Mouse (Mus musculus) layer of hippocampus, adult 9-11 months (tissue): Measurements from ENCODE around the gene Slc10a3.
"Not testable (repeated sequence)": the region's sequence is repeated elsewhere in the genome, so short reads cannot be mapped to it uniquely, and the experiment has no call there.

Experiments
- DNase-seq: peaks from one replicate; pipeline ENCODE4 v3.0.0; 2022

Slc10a3 gene

DNA sequence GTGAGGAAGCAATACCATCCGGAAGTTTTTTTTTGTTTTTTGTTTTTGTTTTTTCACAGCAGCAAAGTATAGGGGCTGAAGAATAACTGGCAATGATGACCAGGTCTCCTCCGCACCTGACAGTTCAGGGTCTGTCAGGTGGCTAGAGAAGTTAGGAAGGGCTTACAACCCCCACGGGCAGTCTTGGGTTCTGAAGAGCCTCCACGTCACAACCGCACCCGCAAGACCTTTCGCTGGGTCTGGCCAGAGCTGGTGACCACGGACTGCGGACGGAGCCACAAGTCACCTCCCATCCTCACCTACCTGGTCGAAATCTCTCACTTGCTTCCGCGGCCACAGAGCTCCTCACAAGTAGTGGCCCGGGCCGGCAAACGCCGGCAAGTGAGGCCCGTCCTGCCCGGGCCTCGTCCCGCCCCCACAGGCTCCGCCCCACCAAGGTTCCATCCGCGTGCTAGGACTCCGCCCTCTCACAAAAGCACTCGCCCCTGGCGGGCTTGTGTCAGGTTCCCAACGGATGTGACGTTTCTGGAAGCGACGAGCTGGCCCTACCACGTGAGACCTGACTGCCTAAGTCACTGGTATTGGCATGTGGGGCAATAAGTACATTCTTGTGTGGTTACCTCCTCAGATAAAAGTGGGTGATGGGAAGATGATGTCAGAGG lies at the start of gene Slc10a3, which contains the start of gene Ubl4a:
Gene Slc10a3 (minus strand): TSS at position 462 of the 662 bp plus-strand sequence.
Gene Ubl4a (minus strand): TSS at position 331 of the 662 bp plus-strand sequence.
- DNase-seq = peak; percentile 88

GRCm38 (mm10) chrX:74413377-74413776 lies 40.2 kb upstream of the Slc10a3 start:
- peak; percentile 63 for DNase-seq

DNA sequence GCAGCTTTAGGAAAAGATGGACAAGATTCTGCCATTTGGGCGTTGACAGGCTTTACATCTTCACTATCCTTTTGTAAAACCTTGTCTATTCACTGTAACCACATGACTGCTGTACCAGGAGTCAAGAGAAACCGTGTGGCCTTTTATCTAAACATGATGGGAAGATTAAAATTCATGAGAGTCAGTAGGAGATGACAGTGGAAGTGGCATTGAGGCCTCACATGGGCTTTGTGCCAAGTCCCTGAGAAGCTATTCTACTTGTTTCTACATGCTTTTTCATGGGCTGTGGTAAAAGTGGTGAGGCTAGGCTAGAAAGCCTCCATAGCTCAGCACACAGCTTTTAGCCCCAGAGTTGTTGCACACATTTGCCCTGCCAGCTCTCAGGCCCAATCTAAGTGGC lies 35.2 kb upstream of the Slc10a3 start:
- DNase-seq = no peak

GRCm38 (mm10) chrX:74400136-74400535 lies 27.0 kb upstream of the Slc10a3 start:
- DNase-seq = no peak

DNA sequence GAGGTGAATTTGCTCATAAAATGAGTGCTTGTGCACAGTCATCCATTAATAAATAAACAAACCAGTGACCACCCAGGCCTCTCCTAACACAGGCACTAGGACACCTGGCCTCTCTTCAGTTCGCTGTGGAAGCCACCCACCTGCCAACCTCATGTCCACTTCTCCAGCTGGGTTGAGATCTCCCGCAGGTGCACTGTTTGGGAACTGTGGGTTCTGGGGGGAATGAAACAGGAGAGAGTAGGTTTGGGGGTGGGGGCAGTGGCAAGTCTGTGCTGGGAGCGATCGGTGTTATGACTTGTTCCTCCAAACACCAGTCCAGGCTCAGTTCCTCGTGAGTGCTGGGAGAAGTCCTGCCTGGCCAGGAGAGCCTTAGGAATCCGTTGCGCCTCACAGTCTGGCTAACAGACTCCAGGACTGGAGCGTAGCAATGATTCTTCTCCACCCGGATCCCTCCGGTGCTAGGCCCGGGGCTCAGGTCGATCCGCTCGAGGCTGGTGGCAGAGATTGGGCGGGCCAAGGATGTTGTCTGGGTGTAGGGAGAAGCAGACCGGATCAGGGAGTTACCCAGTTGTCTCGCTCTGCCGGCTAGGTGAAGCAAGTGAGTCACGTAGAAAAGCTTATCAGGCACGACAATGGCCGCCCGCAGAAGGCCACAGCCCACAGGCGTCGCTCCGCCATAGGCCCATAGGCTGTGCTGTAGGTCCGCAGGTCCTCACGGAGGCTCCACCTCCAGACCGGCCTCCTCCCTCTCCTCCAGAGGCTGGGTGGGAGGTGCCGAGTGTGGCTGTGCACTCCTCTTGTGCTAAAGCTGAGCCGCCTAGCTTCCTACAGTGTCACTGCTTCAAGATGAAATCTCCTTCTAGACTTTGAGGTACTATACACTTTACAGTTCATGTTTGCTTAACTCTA lies 19.6 kb upstream of the Slc10a3 start, which contains the start of the genes Fam3a and Ikbkg:
Gene Fam3a (minus strand): TSS at position 738 of the 909 bp plus-strand sequence.
Gene Ikbkg (plus strand): TSS at position 756 of the 909 bp plus-strand sequence.
- peak; percentile 89 for DNase-seq

DNA sequence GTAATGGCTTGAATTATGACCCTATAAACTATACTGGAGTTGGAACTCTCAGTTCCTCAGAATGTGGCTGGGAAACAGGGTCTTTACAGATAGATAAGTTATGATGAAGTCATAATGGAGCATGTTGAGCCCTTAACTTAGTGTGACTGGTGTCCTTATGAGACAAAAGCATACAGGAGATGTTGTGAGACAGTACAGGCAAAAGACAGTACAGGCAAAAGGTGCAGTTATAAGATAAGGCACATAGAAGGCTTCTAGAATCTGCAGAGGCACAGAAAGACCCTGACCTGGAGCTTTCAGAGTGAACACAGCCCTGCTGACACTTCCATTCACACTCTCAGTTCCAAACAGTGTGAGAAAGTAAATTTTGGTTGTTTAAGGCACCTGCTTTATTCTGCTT lies 15.0 kb upstream of the Slc10a3 start:
- no peak for DNase-seq

GRCm38 (mm10) chrX:74384451-74384850 lies 11.3 kb upstream of the Slc10a3 start:
- no peak for DNase-seq

GRCm38 (mm10) chrX:74368209-74368909 lies 4.8 kb downstream of the Slc10a3 start:
- peak; percentile 45 for DNase-seq

GRCm38 (mm10) chrX:74367512-74367911 lies 5.6 kb downstream of the Slc10a3 start:
- no peak for DNase-seq

GRCm38 (mm10) chrX:74359171-74359570 lies 14.0 kb downstream of the Slc10a3 start:
- DNase-seq = no peak

DNA sequence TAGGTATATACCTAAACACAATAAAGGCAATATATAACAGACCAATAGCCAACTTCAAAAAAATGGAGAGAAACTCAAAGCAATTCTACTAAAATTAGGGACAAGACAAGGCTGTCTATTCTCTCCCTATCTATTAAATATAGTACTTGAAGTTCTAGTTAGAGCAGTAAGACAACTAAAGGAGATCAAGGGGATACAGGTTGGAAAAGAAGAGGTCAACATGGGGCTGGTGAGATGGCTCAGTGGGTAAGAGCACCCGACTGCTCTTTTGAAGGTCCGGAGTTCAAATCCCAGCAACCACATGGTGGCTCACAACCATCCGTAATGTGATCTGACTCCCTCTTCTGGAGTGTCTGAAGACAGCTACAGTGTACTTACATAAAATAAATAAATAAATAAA lies 16.1 kb downstream of the Slc10a3 start:
- not testable (repeated sequence) for DNase-seq

DNA sequence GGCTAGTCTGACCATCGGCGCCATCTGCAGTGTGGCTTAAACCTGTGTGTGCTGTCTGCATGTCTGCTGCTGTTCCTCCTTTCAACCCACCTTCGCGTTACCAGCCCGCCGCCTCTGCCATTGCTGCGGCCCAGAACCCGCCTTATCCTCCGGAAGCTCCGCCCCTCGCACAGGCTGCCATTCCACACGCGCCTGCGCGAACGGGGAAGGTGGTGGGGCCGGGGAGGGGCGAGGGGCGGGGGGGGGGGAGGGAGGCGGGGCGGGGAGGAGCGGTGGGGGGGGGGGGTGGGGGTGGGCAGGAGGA lies 19.7 kb downstream of the Slc10a3 start, which contains the start of gene Lage3:
Gene Lage3 (minus strand): TSS at position 152 of the 304 bp plus-strand sequence.
- DNase-seq = peak; percentile 82

GRCm38 (mm10) chrX:74352645-74353466 lies 20.3 kb downstream of the Slc10a3 start:
- DNase-seq = no peak

DNA sequence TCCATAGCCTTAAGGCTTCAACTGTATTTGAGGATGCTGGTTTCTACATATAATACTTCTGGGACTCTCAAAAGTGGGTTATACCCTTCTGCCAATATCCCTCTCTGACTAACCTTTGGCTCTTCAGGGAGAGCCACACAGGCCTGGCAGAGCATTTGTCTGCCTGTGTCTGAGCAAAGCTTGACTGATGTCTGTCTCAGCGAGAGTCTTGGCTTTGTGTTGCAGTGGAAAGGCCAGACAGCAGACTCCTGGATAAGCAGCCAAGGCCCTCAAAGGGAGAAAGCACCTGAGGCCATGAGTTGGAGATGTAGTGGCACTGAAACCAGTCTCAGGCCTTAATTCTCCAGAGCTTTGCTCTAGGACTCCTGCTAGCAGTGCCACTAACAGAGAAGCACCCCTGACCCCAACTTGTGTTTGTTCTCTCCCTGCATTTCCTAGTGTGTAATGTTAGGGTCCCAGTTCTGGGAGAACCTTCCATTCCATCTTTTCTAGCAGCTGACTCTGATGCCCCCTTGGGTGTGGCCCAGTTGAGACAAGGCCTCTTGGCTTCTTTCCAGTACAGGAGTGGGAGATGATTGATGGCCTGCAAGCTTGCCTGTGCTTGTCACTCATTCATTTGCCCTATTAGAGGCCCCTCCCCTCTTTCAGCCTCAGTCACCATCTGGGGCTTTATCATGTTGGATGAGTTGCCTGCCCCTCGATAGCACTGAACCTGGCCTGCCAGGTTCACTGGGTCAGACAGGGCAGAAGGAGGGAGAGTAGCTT lies 42.8 kb downstream of the Slc10a3 start:
- DNase-seq = no peak

DNA sequence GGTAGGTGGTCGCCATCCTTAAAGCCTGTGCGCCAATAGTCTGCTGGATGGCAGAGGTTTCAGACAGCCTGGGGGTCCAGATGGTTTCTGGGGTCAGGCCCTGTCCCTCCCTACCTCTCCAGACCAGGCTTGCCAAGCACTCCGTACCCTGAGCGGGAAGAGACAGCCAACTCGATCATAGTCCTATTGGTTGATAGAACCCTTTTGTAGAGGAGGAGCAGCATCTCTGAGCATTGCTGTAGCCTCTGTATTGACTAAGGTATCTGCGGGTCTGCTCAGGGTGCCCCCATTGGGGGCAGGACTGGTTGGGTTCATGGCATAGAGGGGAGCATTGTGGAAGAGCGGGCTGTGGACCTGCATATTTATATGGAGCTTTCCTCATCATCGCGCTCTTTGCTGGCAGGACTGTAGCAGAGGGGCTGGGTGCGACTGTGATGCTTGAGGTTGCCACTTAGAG lies 43.9 kb downstream of the Slc10a3 start:
- DNase-seq = no peak

DNA sequence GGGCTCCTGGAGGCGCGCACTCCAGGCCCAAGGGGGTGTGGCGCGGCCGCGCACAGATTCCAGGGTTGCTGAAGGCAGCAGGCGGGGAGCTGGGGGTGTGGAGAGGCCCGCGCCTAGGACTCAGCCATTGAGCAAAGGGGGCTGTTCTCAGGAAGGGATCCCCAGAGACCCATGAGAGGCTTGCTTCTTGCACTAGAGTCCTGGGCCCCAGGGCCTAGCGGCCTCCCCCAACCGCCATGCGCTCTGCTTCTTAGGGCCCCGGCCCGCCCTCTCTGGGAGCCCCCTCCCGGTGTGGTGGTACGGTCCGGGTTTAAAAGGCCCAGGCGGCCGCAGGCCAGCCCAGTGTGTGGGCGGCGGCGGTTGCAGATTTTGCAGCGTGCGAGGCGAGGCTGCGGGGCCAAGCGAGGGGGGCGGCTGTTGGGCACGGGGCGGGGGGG lies 44.4 kb downstream of the Slc10a3 start, which contains the start of gene Plxna3:
Gene Plxna3 (plus strand): TSS at position 342 of the 437 bp plus-strand sequence.
- peak; percentile 31 for DNase-seq
